Mouse (Mus musculus): Measurements from ENCODE around the gene Kir3dl2. TPM values are rescaled to one million over a fixed set of nuclear protein-coding genes. Genes with fewer than 3 reads are reported as not detected.
"Not testable (repeated sequence)": the region's sequence is repeated elsewhere in the genome, so short reads cannot be mapped to it uniquely, and the experiment has no call there.

The Kir3dl2 gene
- polyA plus RNA-seq (2014; fragmentation: Nextera tagmentation; extraction: Ambion mirVana) = not detected in 2 replicates

GRCm38 (mm10) chrX:136543956-136544355, at the start of gene Kir3dl2:
TSS of gene Kir3dl2 (minus strand) at chrX:136544056.
- not testable (repeated sequence) for H3K9me3 ChIP-seq (ENCODE audit: control insufficient read depth, low read length); H3K4me1 ChIP-seq (replicated peaks; ENCODE audit: control insufficient read depth, insufficient read depth, low read length); H3K4me3 ChIP-seq (ENCODE audit: low read depth, low read length); H3K9ac ChIP-seq (ENCODE audit: low read depth, low read length); ATAC-seq (ENCODE audit: low FRiP score); H3K4me2 ChIP-seq (replicated peaks; ENCODE audit: low read depth, low read length); H3K36me3 ChIP-seq (ENCODE audit: control insufficient read depth, insufficient read depth, low read length); H3K27me3 ChIP-seq (ENCODE audit: control insufficient read depth, insufficient read depth, low read length); H3K27ac ChIP-seq (ENCODE audit: low read depth, low read length); DNase-seq (ENCODE audit: low spot score)
- WGBS = 74% methylated on average over 1 of the region's 1 CpGs

- no peaks in the 10 kb centered on the region for H3K36me3 ChIP-seq (ENCODE audit: control insufficient read depth, insufficient read depth, low read length)
- H3K4me2 ChIP-seq (replicated peaks; ENCODE audit: low read depth, low read length) = 0 out of 2 replicates have a peak overlapping the region, but pooled peaks have one; percentile 15
- H3K9me3 ChIP-seq (ENCODE audit: control insufficient read depth, low read length) = no peaks in the 10 kb centered on the region
- peak overlapping the region; percentile 68 for H3K27ac ChIP-seq (ENCODE audit: low read depth, low read length)
- 17% methylated on average over 2 of the region's 2 CpGs for WGBS
- no peaks in the 10 kb centered on the region for H3K4me1 ChIP-seq (replicated peaks; ENCODE audit: control insufficient read depth, insufficient read depth, low read length)
- DNase-seq (ENCODE audit: low spot score) (no peak), ATAC-seq (ENCODE audit: low FRiP score) (peak; percentile 76; the same call in 1 of the 2 replicates)
- H3K9ac ChIP-seq (ENCODE audit: low read depth, low read length) = no peak overlapping the region
- H3K4me3 ChIP-seq (ENCODE audit: low read depth, low read length) = peak overlapping the region; percentile 33
- no peaks in the 10 kb centered on the region for H3K27me3 ChIP-seq (ENCODE audit: control insufficient read depth, insufficient read depth, low read length)
Observed at GRCm38 (mm10) chrX:136590897-136591257, 47.0 kb upstream of the Kir3dl2 start.

GRCm38 (mm10) chrX:136590199-136590896, 46.5 kb upstream of the Kir3dl2 start, which contains the start of gene Tceal3:
TSS of gene Tceal3 (plus strand) at chrX:136590842.
- no peaks in the 10 kb centered on the region for H3K4me1 ChIP-seq (replicated peaks; ENCODE audit: control insufficient read depth, insufficient read depth, low read length)
- DNase-seq (ENCODE audit: low spot score) = peak; percentile 77
- no peaks in the 10 kb centered on the region for H3K36me3 ChIP-seq (ENCODE audit: control insufficient read depth, insufficient read depth, low read length)
- no peak within 1 kb of the TSS for H3K9ac ChIP-seq (ENCODE audit: low read depth, low read length)
- H3K27me3 ChIP-seq (ENCODE audit: control insufficient read depth, insufficient read depth, low read length) = no peaks in the 10 kb centered on the region
- H3K9me3 ChIP-seq (ENCODE audit: control insufficient read depth, low read length) = no peaks in the 10 kb centered on the region
- H3K4me3 ChIP-seq (ENCODE audit: low read depth, low read length) = peak within 1 kb of the TSS; percentile 33
- H3K27ac ChIP-seq (ENCODE audit: low read depth, low read length) = peak within 1 kb of the TSS; percentile 68
- 0 out of 2 replicates have a peak within 1 kb of the TSS, but pooled peaks have one; percentile 15 for H3K4me2 ChIP-seq (replicated peaks; ENCODE audit: low read depth, low read length)
- 35% methylated on average over 12 of the region's 12 CpGs for WGBS
- peak; percentile 96 for ATAC-seq (ENCODE audit: low FRiP score)

GRCm38 (mm10) chrX:136584617-136585016, 40.8 kb upstream of the Kir3dl2 start:
- Histone ChIP-seq H3K9me3 (ENCODE audit: control insufficient read depth, low read length) (no peaks in the 10 kb centered on the region), H3K9ac (ENCODE audit: low read depth, low read length) (no peak overlapping the region), H3K27ac (ENCODE audit: low read depth, low read length) (no peak overlapping the region), H3K27me3 (ENCODE audit: control insufficient read depth, insufficient read depth, low read length) (no peaks in the 10 kb centered on the region), H3K4me1 (replicated peaks; ENCODE audit: control insufficient read depth, insufficient read depth, low read length) (no peaks in the 10 kb centered on the region), H3K4me3 (ENCODE audit: low read depth, low read length) (no peak overlapping the region), H3K36me3 (ENCODE audit: control insufficient read depth, insufficient read depth, low read length) (no peaks in the 10 kb centered on the region), H3K4me2 (replicated peaks; ENCODE audit: low read depth, low read length) (no peak overlapping the region)
- 91% methylated on average over 1 of the region's 1 CpGs for WGBS
- DNase-seq (ENCODE audit: low spot score) = no peak
- no peak for ATAC-seq (ENCODE audit: low FRiP score)

GRCm38 (mm10) chrX:136569094-136569493, 25.2 kb upstream of the Kir3dl2 start:
- not testable (repeated sequence) for ATAC-seq (ENCODE audit: low FRiP score); H3K9ac ChIP-seq (ENCODE audit: low read depth, low read length); H3K4me3 ChIP-seq (ENCODE audit: low read depth, low read length); H3K27ac ChIP-seq (ENCODE audit: low read depth, low read length); DNase-seq (ENCODE audit: low spot score); H3K27me3 ChIP-seq (ENCODE audit: control insufficient read depth, insufficient read depth, low read length); H3K4me2 ChIP-seq (replicated peaks; ENCODE audit: low read depth, low read length); H3K4me1 ChIP-seq (replicated peaks; ENCODE audit: control insufficient read depth, insufficient read depth, low read length); H3K9me3 ChIP-seq (ENCODE audit: control insufficient read depth, low read length); H3K36me3 ChIP-seq (ENCODE audit: control insufficient read depth, insufficient read depth, low read length)
- 87% methylated on average over 9 of the region's 9 CpGs for WGBS

GRCm38 (mm10) chrX:136517699-136518098, 26.2 kb downstream of the Kir3dl2 start, which contains the start of gene Kir3dl1:
TSS of gene Kir3dl1 (plus strand) at chrX:136517999.
- WGBS = 84% methylated on average over 4 of the region's 4 CpGs
- not testable (repeated sequence) for H3K4me1 ChIP-seq (replicated peaks; ENCODE audit: control insufficient read depth, insufficient read depth, low read length); ATAC-seq (ENCODE audit: low FRiP score)

More at GRCm38 (mm10) chrX:136517699-136518098, 26.2 kb downstream of the Kir3dl2 start, which contains the start of gene Kir3dl1:
- H3K27me3 ChIP-seq (ENCODE audit: control insufficient read depth, insufficient read depth, low read length); H3K4me3 ChIP-seq (ENCODE audit: low read depth, low read length); H3K36me3 ChIP-seq (ENCODE audit: control insufficient read depth, insufficient read depth, low read length); H3K4me2 ChIP-seq (replicated peaks; ENCODE audit: low read depth, low read length); DNase-seq (ENCODE audit: low spot score); H3K9ac ChIP-seq (ENCODE audit: low read depth, low read length); H3K9me3 ChIP-seq (ENCODE audit: control insufficient read depth, low read length); H3K27ac ChIP-seq (ENCODE audit: low read depth, low read length): not testable (repeated sequence)

Other genes with a start within 250 kb of the Kir3dl2 start
- not detected in 2 replicates for gene Kir3dl1, start 26.1 kb downstream of the Kir3dl2 start, polyA plus RNA-seq (2014; fragmentation: Nextera tagmentation; extraction: Ambion mirVana)
- gene Tceal3, start 46.8 kb upstream of the Kir3dl2 start, polyA plus RNA-seq (2014; fragmentation: Nextera tagmentation; extraction: Ambion mirVana) = 10.5 and 10.6 TPM in 2 replicates
- 11.9 and 12.3 TPM in 2 replicates for gene Tceal1, start 163.9 kb upstream of the Kir3dl2 start, polyA plus RNA-seq (2014; fragmentation: Nextera tagmentation; extraction: Ambion mirVana)
- 635 and 657 TPM in 2 replicates for gene Morf4l2, start 199.6 kb upstream of the Kir3dl2 start, polyA plus RNA-seq (2014; fragmentation: Nextera tagmentation; extraction: Ambion mirVana)
- not detected in 2 replicates for gene Glra4, start 236.1 kb upstream of the Kir3dl2 start, polyA plus RNA-seq (2014; fragmentation: Nextera tagmentation; extraction: Ambion mirVana)